Mouse (Mus musculus) spleen, adult 2 months (tissue): ENCODE data around the gene Erc2.

Source experiments
- CTCF ChIP-seq: fragments of 200-500 bp; IDR thresholded peaks from 2 replicates; pipeline ENCODE4 v1.5.1; 2011; ENCODE audit warnings: mild to moderate bottlenecking, inconsistent platforms; ENCODE audit not compliant: insufficient read depth, insufficient read length, insufficient replicate concordance; ENCODE audit errors: extremely low read depth
- POLR2A ChIP-seq: fragments of 200-500 bp; IDR thresholded peaks from 2 replicates; pipeline ENCODE4 v1.6.1; 2011; ENCODE audit warnings: low read depth, low read length, inconsistent platforms

GRCm38 (mm10) chr14:27945276-27945675 is 323.0 kb downstream of the Erc2 start:
- no peak for TF ChIP-seq POLR2A
- no peak for TF ChIP-seq CTCF
